Mouse (Mus musculus): ENCODE measurements around the gene Prame. TPM values are rescaled to one million over a fixed set of nuclear protein-coding genes. Genes with fewer than 3 reads are reported as not detected.

Gene Prame
- not detected in 2 replicates for total RNA-seq (2023)

GRCm38 (mm10) chrX:135627605-135628004 lies at the start of gene Prame:
Gene Prame, minus strand, starts transcription at chrX:135627705.

DNA sequence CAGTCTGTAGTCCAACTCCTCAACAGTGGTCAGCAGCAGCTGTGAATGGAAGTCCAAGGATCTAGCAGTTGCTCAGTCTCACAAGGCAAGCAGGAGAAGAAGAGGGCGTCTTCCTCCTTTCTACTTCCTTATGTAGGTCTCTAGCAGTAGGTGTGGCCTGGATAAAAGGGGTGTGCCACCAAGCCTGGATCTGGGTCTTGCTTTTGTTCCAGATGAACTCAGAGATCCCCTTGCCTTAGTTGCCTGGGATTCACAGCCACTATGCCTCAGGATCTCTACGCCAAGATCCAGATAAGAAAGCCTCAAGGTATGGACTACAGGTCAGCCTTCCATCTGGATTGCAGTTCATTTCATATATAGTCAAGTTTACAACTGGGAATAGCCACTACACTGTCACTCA lies 28.8 kb downstream of the Prame start, which contains the start of gene Nxf7:
Gene Nxf7 (minus strand): TSS at position 101 of the 400 bp plus-strand sequence.

Other genes starting within 250 kb of the Prame start
- gene Gm7903, start 193.9 kb downstream of the Prame start, total RNA-seq (2023): not detected in 2 replicates
- gene AV320801, start 133.1 kb downstream of the Prame start, total RNA-seq (2023): not detected in 2 replicates
- gene Nxf7, start 28.9 kb downstream of the Prame start, total RNA-seq (2023): not detected in 2 replicates
- gene Tcp11x2, start 66.1 kb upstream of the Prame start, total RNA-seq (2023): not detected in 2 replicates
- gene Tmsb15a, start 97.6 kb upstream of the Prame start, total RNA-seq (2023): not detected in 2 replicates
- gene Armcx5, start 115.0 kb upstream of the Prame start, total RNA-seq (2023): 13.2 and 14.6 TPM in 2 replicates
- 15.9 and 16.8 TPM in 2 replicates for gene Gprasp1, start 115.0 kb upstream of the Prame start, total RNA-seq (2023)
- gene Bhlhb9, start 169.9 kb upstream of the Prame start, total RNA-seq (2023): 2.3 and 3.0 TPM in 2 replicates
- 1.7 TPM in 1 of 2 replicates, not detected in the other for gene Gprasp2, start 211.3 kb upstream of the Prame start, total RNA-seq (2023)

Data from neutrophil, adult 65 days (primary cell).